Mouse (Mus musculus): ENCODE results near the gene Nf1. TPM values are rescaled to one million over a fixed set of nuclear protein-coding genes. Genes with fewer than 3 reads are reported as not detected.

The Nf1 gene
- polyA plus RNA-seq, 3 experiments from 2014 or later = 2.0 to 2.7 (median 2.4) TPM

DNA sequence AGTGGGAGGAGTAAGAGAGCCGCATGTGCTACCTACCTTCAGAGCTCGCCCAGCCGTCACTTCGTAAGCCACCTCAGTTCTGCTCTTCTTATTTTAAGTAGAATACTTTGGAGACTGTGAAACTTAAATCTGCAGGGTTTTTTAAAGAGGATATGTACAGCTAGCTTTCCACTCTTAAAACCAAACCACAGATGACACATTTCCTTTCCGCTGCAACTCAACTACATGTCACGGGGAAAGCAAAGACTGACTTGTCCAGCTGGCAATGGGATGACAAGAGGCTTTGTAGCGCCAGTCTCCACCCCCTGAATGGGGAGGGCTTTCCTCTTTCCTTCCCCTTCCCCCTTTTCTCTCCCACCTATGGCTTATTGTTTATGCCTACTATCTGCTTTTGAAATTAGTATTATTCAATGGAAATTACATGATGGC lies 190.9 kb downstream of the Nf1 start, which contains the start of the genes Evi2 and Evi2a:
Gene Evi2, minus strand, starts transcription at position 257 of the 429 bp plus-strand sequence.
Gene Evi2a, minus strand, starts transcription at position 277 of the 429 bp plus-strand sequence.
- ATAC-seq = peak; percentile 83

DNA sequence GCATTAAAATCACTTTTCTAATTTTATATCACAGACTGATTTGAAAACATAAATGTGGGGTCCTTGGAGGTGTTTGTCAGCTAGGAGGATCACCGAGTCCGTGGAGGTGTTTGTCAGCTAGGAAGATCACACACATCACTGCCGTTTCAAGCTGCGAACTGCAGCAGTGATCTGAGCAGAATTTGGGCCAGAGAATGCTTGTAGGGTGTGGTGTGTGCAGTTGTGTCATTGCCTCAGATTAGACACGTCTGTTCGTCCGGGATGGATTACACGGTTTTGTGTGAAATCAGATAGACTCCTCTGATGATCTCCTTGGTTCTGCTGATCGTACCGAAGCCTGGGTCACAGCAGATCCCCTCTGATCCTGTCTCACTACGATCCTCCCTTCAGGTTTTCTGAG lies 191.3 kb downstream of the Nf1 start:
- no peak for ATAC-seq

DNA sequence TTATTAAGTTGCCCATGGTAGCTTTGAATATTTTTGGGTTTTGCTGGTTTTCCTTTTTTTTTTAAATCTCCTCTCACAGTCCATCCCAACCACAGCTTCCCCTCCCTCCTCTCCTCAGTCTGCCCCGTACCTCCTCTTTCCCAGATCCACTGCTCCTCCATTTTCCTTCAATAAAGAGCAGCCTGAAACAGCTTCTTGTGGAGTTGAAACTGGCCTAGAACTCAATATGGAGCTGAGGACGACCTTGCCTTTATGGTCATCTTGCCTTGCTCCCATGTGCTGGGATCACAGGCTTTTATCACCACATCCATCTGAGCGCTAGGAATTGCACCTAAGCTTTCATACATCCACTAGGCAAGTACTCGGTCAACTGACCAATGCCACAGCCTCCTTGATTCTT lies 192.0 kb downstream of the Nf1 start:
- no peak for ATAC-seq

GRCm38 (mm10) chr11:79533311-79533710 lies 193.8 kb downstream of the Nf1 start:
- ATAC-seq = no peak

DNA sequence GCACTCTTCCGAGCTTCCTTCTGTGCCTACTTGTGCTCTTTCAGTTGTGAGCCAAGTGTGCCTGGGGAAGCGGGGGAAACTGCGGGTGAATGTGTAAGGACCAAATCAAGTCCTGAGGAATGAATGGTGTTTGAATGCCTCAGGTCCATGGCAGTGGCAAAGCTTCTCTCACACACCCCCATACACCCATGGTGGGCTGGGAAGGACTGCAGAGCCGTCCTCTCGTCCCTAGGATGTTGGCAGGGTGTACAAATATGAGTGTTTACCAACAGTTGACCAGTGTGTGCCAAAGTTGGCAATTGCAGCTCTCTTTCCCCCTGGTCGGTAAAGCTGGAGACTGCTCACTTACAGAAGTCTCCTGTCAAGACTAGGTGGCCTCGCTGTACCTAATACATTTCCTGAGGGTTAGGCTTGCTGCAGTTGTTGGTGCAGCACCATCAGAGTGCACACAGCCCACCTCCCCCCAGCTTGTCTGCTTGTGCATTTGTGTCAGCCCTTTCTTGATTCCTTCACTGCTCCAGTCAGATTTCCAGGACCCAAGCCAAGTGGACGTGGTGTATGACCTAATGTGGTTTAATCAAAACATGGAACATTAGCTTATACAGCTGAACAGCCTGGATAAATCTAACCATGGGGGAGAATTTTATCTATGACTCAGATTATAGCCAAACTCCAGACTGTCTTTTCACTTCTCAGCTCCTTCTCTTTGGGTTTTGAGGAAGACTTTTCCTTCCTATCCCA lies 194.6 kb downstream of the Nf1 start:
- no peak for ATAC-seq

- ATAC-seq = no peak
These were observed 196.1 kb downstream of the Nf1 start for GRCm38 (mm10) chr11:79535554-79535953.

GRCm38 (mm10) chr11:79536293-79536692 lies 196.8 kb downstream of the Nf1 start:
- ATAC-seq = no peak

GRCm38 (mm10) chr11:79552622-79553021 lies 213.1 kb downstream of the Nf1 start:
- ATAC-seq = no peak

DNA sequence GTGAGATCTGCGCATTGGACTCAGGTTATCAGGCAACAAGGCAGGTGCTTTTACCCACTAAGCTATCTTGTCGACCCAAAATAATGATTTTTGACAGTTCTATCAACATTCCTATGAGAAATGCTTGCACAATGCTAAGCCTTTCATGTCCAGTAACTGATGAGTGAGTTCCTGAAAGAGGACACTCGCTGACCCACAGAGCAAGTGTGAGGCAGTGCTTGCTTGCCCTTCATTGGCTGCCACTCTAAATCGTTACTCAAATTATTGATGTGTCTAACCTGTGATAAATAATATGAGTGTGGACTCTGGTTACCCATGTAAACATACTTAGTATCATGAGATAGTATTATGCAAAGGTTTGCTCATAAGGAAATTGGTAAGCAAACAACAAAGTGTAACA lies 221.0 kb downstream of the Nf1 start:
- ATAC-seq = no peak

- no peak for ATAC-seq
These were observed 224.0 kb downstream of the Nf1 start for GRCm38 (mm10) chr11:79563493-79563892.

GRCm38 (mm10) chr11:79566947-79567346 lies 227.5 kb downstream of the Nf1 start:
- no peak for ATAC-seq

- no peak for ATAC-seq
These were observed 228.9 kb downstream of the Nf1 start for GRCm38 (mm10) chr11:79568197-79568911.

DNA sequence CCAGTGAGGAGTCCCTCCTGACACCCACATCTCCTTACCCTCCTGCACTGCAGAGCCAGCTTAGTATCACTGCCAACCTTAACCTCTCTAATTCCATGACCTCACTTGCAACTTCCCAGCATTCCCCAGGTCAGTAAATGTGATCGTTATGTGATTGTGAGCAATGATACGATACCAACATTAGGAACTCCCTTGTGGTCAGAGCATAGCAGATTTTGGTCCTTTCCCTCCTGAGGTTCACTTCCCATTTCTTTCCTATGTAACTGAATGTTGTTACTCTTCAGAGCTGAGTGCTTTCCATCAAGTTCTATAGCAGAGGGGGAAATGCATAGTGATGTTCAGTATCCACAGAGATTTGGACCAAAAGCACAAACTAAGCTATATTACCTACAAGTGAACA lies 230.8 kb downstream of the Nf1 start:
- ATAC-seq = no peak

GRCm38 (mm10) chr11:79573836-79574235 lies 234.3 kb downstream of the Nf1 start:
- no peak for ATAC-seq

GRCm38 (mm10) chr11:79575383-79576073 lies 236.0 kb downstream of the Nf1 start:
- ATAC-seq = no peak

DNA sequence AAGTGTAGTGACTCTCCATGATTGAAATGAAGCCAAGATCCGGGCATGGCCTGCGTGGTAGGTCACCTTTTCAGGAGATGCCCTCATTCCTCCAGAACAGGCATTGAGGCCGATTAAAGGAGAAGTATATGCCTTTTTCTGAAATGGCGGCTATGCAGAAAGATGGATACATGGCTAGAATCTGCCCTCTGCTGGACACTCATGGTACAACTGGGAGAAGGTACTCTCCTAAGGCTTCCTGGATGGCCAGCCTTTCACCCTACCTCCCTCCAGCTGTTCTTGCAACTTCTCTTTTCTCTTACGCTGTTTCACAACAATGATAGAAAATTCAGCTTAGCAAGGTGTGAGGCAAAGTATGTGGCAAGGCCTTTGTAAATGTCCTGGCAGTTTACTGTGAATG lies 238.2 kb downstream of the Nf1 start:
- ATAC-seq = peak; percentile 67

DNA sequence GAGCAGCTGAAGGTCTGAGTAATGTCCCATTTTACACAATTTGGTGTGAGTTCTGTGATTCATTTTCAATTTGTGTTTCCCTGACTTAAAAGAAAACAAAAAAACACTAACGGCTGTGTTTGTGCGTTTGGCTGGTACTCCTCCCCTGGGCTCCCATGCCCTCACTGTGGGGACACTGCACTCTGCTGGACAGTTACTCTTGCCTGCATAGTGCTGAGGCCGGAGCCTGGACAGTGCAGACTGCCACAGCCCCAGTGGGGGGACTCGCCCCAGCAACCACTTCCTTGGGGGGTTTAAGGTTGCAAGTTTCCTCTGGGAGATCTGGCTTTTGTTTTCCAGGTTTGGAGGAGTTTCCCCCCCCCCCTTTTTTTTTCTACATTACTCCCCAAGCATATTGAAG lies 241.2 kb downstream of the Nf1 start:
- no peak for ATAC-seq

DNA sequence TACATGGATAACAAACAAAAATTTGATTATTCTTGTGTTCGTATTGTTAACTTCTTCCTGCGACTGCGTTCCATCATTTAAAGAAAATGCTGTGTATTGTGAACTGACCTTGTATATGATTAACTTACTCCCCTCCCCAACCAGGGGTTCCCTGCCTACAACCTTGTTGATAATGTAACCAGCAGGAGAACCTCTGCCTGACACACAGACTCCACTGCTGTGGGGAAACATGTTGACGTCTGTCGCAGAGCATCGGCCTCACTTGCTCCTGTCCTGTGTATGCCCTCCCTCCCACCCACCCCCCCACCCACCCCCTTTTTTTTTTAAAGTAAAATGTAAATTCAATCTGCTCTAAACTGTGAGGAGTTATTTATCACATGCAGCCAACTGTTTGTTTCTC lies 241.8 kb downstream of the Nf1 start:
- ATAC-seq = no peak

- peak; percentile 54 for ATAC-seq
These were observed 244.7 kb downstream of the Nf1 start for GRCm38 (mm10) chr11:79584191-79584590.

GRCm38 (mm10) chr11:79589317-79590075 lies 250.0 kb downstream of the Nf1 start:
- no peak for ATAC-seq

DNA sequence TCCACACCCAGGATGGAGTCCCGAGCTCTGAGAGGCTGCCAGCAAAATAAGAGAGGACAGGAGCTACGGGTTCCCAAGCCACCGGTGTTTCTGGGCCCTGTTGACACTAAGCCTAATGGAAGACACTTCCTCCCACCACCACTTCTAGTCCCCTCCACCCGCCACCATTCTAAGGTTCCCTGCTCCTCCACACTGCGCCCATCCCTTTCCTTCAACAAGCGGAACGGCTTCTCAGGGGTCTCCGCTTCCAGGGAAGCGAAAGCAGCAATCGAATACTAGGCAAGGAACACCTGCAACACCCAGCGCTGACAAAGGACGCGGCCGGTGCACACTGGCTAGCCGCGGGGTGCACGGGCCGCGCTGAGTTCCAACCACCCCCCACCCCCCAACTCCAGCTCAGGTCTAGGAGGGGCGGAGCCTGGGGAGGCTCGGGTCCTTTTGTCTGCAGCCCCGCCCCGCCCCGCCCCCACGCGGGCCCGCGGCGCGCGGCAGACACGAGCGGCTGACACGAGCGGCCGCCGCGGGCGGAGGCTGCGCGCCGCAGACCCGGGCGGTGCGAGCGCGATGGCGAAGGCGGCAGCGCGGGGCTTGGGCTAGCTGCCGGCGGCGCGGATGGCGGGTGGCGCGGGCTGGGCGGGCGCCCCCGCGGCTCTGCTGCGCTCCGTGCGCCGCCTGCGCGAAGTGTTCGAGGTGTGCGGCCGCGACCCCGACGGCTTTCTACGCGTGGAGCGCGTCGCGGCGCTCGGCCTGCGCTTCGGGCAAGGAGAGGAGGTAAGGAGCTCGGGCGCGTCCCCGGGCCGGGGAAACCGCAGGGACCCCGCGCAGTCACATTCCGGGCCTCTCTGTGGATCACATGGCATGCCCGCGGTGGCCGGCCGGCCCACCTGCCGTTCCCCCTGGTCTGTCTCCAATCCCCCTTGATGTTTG lies 251.4 kb downstream of the Nf1 start, which contains the start of gene Rab11fip4:
Gene Rab11fip4, plus strand, starts transcription at position 549 of the 927 bp plus-strand sequence.
- peak; percentile 32 for ATAC-seq
